Mouse (Mus musculus): Measurements from ENCODE around the gene March6. TPM values are rescaled to one million over a fixed set of nuclear protein-coding genes. Genes with fewer than 3 reads are reported as not detected.
A peak's percentile ranks its signal among the peaks of the same experiment; 100 is the strongest.

March6 gene
- polyA plus RNA-seq, 1 experiment = 23.8 TPM

DNA sequence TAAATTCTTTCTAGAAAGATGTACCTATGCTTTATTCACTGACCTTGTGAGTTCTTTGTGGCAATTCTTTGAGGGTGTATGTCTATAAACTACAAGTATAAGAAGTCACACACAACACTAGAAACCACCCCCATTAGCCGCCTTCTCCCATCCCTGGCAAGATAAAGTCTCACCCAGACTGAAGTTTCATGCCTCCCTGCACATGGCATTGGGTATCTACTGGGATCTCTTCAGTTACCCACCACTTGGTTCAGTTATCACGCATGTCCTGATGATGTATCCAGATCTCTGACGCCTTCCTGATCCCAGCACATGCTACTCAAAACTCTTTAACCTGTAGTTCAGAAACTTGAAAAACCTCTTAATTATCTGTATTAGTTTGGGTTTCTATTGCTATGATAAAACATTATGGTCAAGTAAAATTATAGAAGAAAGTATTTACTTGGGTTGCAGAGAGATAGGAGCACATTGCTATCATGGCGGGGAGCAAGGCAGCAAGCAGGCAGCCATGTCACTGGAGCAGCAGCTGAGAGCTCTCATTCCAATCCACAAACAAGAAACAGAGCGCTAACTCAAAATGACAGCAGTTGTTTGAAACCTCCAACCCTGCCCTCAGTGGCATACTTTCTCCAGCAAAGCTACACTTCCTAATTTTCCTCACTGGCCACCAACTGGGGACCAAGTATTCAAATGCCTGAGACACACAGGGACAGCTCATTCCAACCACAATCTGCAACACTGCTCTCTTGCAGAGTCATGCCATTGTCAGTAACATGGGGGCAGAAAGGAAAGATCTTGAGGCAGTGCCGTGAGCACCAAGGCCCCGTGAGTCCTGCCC is 3.8 kb upstream of the March6 start:
- no peaks in the 10 kb centered on the region for H3K4me1 ChIP-seq (ENCODE audit: control insufficient read depth, insufficient read depth, low read length)
- DNase-seq = no peak
- WGBS = 85% methylated on average over 7 of the region's 7 CpGs
- TF ChIP-seq CTCF (IDR thresholded peaks at IDR 0.05; ENCODE audit: insufficient read depth, low read length) = no peak
- no peak overlapping the region for H3K4me3 ChIP-seq (replicated peaks; ENCODE audit: extremely low read depth, low read depth, low read length)

DNA sequence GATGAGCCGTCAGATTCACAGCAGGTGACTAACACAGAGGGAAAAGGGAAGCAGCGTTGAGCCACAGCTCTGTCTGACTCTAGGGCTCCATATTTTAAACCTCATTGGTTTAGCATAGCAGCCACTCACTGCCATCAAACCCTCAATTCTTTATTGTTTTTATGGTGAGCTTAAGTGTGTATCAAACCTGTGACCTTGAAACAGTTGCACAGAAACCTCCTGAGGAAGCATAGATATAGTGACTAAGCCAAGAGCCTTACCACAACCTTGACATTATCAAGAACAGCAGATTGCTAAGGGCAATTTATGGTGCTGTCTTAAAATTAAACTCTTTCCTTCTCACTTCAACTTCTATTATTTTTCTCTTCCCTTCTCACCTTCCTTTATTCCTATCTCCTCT is 2.7 kb upstream of the March6 start:
- 79% methylated on average over 2 of the region's 2 CpGs for WGBS
- no peak for DNase-seq
- Histone ChIP-seq H3K4me3 (replicated peaks; ENCODE audit: extremely low read depth, low read depth, low read length) (no peak overlapping the region), H3K4me1 (ENCODE audit: control insufficient read depth, insufficient read depth, low read length) (peaks cover 4% of the 10 kb centered on the region; the same call in 1 of the 2 replicates)
- TF ChIP-seq POLR2A (IDR thresholded peaks at IDR 0.05; ENCODE audit: borderline replicate concordance, extremely low read depth, low read depth, low read length) (no peak), CTCF (IDR thresholded peaks at IDR 0.05; ENCODE audit: insufficient read depth, low read length) (no peak)

DNA sequence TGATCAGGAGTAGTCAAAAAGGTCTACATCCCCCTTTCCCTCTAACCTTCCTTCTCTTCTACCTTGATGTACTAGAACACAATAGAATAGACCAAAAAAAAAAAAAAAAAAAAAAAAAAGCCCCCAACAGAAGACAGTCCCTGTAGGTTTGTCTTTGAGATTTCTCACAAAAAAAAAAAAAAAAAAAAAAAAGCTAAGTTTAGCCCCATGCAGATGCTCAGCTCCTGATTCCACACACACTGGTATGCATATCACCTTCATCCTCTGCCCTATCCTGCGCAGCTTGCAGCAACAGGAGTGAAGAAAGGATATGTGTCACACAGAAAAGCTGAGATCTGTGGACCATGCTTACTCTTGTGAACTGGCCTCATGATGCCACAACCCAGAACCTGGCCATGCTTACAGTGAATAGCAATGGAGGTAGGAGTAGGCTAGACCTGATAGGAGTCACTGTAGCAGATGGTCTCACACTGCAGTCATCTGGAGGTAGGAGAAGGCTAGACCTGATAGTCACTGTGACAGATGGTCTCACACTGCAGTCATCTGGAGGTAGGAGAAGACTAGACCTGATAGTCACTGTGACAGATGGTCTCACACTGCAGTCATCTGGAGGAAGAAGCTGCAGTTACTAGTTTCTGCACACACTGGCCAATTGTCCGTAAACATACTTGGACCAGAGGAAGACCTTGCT is 1.6 kb upstream of the March6 start:
- 98% methylated on average over 2 of the region's 2 CpGs for WGBS
- peaks cover 4% of the 10 kb centered on the region; the same call in 1 of the 2 replicates for H3K4me1 ChIP-seq (ENCODE audit: control insufficient read depth, insufficient read depth, low read length)
- no peak for DNase-seq
- H3K4me3 ChIP-seq (replicated peaks; ENCODE audit: extremely low read depth, low read depth, low read length) = no peak overlapping the region
- no peak for TF ChIP-seq CTCF (IDR thresholded peaks at IDR 0.05; ENCODE audit: insufficient read depth, low read length)
- TF ChIP-seq POLR2A (IDR thresholded peaks at IDR 0.05; ENCODE audit: borderline replicate concordance, extremely low read depth, low read depth, low read length) = no peak

DNA sequence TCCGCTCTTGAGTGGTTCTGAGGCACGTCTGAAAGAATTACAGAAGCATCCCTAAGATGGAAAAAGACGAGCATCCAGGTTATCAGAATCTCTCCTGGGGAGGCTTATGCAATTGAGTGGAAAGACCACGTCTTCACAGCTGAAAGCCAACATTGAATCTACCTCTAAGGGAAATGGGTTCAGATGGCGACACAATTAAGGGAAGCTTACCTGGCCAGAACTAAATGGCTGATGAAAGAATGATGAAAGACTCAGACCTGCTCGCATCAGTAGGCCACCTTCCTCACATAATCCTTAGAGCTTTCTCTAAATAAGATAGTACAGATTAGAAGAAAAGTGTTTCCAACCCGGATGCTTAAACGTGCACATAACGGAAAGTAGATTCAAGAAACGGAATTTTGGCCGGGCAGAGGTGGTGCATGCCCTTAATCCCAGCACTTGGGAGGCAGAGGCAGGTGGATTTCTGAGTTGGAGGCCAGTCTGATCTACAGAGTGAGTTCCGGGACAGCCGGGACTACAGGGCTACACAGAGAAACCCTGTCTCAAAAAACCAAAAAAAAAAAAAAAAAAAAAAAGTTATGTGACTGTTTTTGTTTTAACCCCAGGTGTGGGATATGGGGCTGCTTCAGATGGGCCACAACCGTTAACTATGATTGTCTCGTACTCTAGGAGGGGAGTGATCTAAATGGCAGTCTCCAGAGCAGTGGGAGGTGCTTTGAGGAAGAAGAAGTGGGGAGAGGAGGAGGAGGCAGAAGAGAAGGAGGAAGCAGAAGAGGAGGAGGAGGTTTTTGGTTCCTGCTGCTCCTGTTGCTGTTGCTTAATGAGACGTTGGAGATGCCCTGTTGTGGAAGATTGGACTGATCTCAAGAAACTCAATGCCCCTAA is 835 bp upstream of the March6 start:
- 14% methylated on average over 16 of the region's 16 CpGs for WGBS
- peak overlapping the region; percentile 100 for H3K4me3 ChIP-seq (replicated peaks; ENCODE audit: extremely low read depth, low read depth, low read length)
- H3K4me1 ChIP-seq (ENCODE audit: control insufficient read depth, insufficient read depth, low read length) = peaks cover 4% of the 10 kb centered on the region; the same call in 1 of the 2 replicates
- DNase-seq = no peak
- no peak for TF ChIP-seq CTCF (IDR thresholded peaks at IDR 0.05; ENCODE audit: insufficient read depth, low read length)
- no peak for TF ChIP-seq POLR2A (IDR thresholded peaks at IDR 0.05; ENCODE audit: borderline replicate concordance, extremely low read depth, low read depth, low read length)

DNA sequence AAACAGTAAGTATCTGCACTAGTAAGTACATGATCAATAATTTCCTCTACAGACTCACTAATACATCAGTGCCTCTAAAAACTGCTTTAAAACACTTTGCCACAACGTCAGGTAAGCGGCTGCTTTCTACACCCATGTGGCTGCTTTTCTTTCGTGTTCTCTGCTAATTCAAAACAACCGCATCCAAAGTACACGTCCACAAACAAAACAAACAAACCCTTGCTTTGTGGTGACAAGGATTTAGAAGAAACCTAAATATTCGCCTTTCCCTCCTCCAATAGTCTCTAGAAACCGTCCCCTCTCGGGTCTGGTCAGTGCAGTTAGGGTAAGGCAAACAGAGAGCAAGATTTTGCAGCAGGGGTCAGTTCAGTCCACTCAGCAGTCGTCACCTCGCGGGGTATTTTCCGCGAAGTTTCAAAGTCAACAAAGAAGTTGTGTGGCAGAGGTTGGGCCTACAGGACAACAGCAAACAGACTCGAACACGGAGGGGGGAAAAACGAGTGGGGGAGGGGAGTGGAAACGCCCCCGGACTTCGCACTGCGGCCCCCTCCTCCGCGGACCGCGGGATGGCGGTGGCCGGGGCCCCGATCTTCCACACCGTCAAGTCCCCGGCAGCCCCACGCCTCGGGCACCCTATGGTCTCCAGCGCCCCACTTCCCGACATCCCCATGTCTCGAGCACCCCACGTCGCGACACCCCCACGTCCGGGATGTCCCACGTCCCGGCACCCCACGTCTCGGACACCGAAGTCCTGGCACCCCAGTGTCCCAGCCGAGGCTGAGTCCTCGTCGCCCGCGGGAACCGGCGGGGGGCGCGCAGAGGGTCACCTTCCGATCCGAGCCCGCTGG is 818 bp downstream of the March6 start:
- WGBS = under 1% methylated on average over 40 of the region's 56 CpGs
- no peak for TF ChIP-seq POLR2A (IDR thresholded peaks at IDR 0.05; ENCODE audit: borderline replicate concordance, extremely low read depth, low read depth, low read length)
- TF ChIP-seq CTCF (IDR thresholded peaks at IDR 0.05; ENCODE audit: insufficient read depth, low read length) = no peak
- H3K4me3 ChIP-seq (replicated peaks; ENCODE audit: extremely low read depth, low read depth, low read length) = peak overlapping the region; percentile 100
- H3K4me1 ChIP-seq (ENCODE audit: control insufficient read depth, insufficient read depth, low read length) = peaks cover 4% of the 10 kb centered on the region
- peak; percentile 51 for DNase-seq

DNA sequence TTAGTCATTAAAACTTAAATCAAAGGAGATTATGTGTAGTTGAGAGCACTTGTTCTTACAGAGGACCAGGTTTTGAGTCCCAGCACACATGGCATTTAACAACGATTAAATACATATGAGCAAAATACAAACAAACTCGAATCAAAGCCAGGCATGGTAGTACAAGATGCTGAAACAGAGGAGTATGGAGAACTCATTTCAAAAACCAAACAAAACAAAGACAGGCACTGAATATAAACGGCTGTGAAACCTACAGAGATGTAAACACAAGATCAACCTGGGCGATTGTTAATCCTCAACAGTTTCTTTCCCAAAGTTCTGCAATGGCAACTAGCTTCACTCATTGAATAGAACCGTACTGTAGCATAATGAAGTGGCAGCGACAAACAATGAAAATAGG is 1.8 kb downstream of the March6 start:
- TF ChIP-seq POLR2A (IDR thresholded peaks at IDR 0.05; ENCODE audit: borderline replicate concordance, extremely low read depth, low read depth, low read length) (no peak), CTCF (IDR thresholded peaks at IDR 0.05; ENCODE audit: insufficient read depth, low read length) (no peak)
- DNase-seq = no peak
- no peak overlapping the region for H3K4me3 ChIP-seq (replicated peaks; ENCODE audit: extremely low read depth, low read depth, low read length)
- H3K4me1 ChIP-seq (ENCODE audit: control insufficient read depth, insufficient read depth, low read length) = peaks cover 5% of the 10 kb centered on the region
- 12% methylated on average over 6 of the region's 6 CpGs for WGBS

DNA sequence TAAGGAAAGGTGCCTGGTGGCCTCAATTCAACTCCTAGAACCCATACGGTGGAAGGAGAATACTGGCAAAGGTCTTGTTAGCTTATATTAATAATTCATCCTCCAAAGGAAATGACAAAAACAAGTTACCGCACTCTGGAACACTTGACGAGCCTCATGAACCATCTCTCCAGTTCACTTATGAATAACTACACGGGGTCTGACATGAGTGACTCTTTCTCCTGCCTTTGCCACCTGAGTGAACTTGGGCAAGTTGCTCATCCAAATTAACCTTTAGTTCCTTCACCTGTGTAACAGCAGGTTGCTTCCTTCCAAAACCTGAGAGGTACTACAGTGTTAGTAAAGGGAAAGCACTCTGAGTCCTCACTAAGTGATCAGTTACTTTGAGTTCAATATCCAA is 2.4 kb downstream of the March6 start:
- 58% methylated on average over 4 of the region's 4 CpGs for WGBS
- H3K4me1 ChIP-seq (ENCODE audit: control insufficient read depth, insufficient read depth, low read length) = peaks cover 9% of the 10 kb centered on the region
- H3K4me3 ChIP-seq (replicated peaks; ENCODE audit: extremely low read depth, low read depth, low read length) = no peak overlapping the region
- DNase-seq = no peak
- TF ChIP-seq POLR2A (IDR thresholded peaks at IDR 0.05; ENCODE audit: borderline replicate concordance, extremely low read depth, low read depth, low read length) (no peak), CTCF (IDR thresholded peaks at IDR 0.05; ENCODE audit: insufficient read depth, low read length) (no peak)

DNA sequence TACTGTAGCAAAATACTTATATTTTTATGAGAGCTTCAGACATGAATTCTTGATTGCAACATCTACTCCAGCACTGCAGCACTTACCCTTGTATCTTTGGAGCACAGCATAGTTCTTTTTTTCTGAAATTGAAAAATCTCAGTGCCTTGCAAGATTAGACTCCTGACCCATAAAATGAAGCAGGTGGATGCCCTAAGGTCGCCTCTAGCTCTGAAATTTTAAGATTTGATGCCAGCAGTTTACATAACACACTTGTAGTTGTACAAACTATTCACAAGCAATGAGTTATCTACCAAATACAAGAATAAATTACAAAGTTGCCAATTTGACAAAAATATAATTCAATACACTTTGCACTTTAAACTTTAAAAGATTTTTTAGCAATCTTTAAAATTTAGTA is 4.4 kb downstream of the March6 start:
- no peak for DNase-seq
- no peak overlapping the region for H3K4me3 ChIP-seq (replicated peaks; ENCODE audit: extremely low read depth, low read depth, low read length)
- TF ChIP-seq POLR2A (IDR thresholded peaks at IDR 0.05; ENCODE audit: borderline replicate concordance, extremely low read depth, low read depth, low read length) (no peak), CTCF (IDR thresholded peaks at IDR 0.05; ENCODE audit: insufficient read depth, low read length) (no peak)
- H3K4me1 ChIP-seq (ENCODE audit: control insufficient read depth, insufficient read depth, low read length) = peaks cover 9% of the 10 kb centered on the region
- 78% methylated on average over 1 of the region's 1 CpGs for WGBS

Measured in lung, adult 2 months (tissue).